Mouse (Mus musculus) gastrocnemius, adult 8-10 months (tissue): ENCODE results near the gene Fbxl12. TPM values are rescaled to one million over a fixed set of nuclear protein-coding genes. Genes with fewer than 3 reads are reported as not detected.

Experiments
- DNase-seq, 2 experiments: peaks; one replicate each; pipeline ENCODE4 v3.0.0; 2022; ENCODE audit warnings: low spot score in 2 of 2
- total RNA-seq, 4 experiments: library from RNA; stranded (reverse); gene quantifications; 2 replicates each; pipeline ENCODE4 v1.2.4; 2022

Fbxl12 gene
- total RNA-seq, 4 experiments from 2014 or later: 3.8 to 5.9 (median 4.7) TPM

- DNase-seq: no peak
These were observed 73.5 kb downstream of the Fbxl12 start for GRCm38 (mm10) chr9:20571060-20571459.

Other genes starting within 250 kb of the Fbxl12 start
- gene Zfp26, start 184.6 kb downstream of the Fbxl12 start, total RNA-seq: 1 to 10 TPM; 5.8 to 10.0 (median 8.8) TPM
- gene Zfp426, start 152.0 kb downstream of the Fbxl12 start, total RNA-seq: 1 to 10 TPM; 7.3 to 9.6 (median 8.2) TPM
- 10 to 100 TPM; 13.4 to 20.6 (median 18.9) TPM for gene Zfp266, start 123.3 kb downstream of the Fbxl12 start, total RNA-seq
- gene Zfp846, start 63.5 kb downstream of the Fbxl12 start, total RNA-seq: 1 to 10 TPM; 2.0 to 4.2 (median 2.5) TPM
- gene Ubl5, start 1.9 kb downstream of the Fbxl12 start, total RNA-seq: 100 to 1,000 TPM; 164 to 206 (median 183) TPM
- 10 to 100 TPM; 12.2 to 15.0 (median 13.7) TPM for gene Pin1, start 7.3 kb upstream of the Fbxl12 start, total RNA-seq
- under 1 TPM in 2 of 4 experiments, not detected in 2; 0.16 to 0.32 TPM for gene Olfm2, start 101.6 kb upstream of the Fbxl12 start, total RNA-seq
- 1 to 10 TPM; 2.8 to 8.0 (median 6.7) TPM for gene Col5a3, start 170.3 kb upstream of the Fbxl12 start, total RNA-seq
- gene Rdh8, start 173.7 kb upstream of the Fbxl12 start, total RNA-seq: 1 to 10 TPM in 1 of 4 experiments, under 1 TPM in 2, not detected in 1; 0.46 to 1.0 (median 0.80) TPM
- gene A230050P20Rik, start 223.9 kb upstream of the Fbxl12 start, total RNA-seq: 1 to 10 TPM in 3 of 4 experiments, under 1 TPM in 1; 0.53 to 2.7 (median 1.5) TPM
- 1 to 10 TPM; 6.5 to 7.6 (median 7.1) TPM for gene Angptl6, start 235.0 kb upstream of the Fbxl12 start, total RNA-seq
- gene Ppan, start 243.4 kb upstream of the Fbxl12 start, total RNA-seq: 10 to 100 TPM in 1 of 4 experiments, 1 to 10 TPM in 3; 6.8 to 10.9 (median 8.3) TPM